ENCODE assay signal across 25 mouse cellular contexts in the genomic region with DNA sequence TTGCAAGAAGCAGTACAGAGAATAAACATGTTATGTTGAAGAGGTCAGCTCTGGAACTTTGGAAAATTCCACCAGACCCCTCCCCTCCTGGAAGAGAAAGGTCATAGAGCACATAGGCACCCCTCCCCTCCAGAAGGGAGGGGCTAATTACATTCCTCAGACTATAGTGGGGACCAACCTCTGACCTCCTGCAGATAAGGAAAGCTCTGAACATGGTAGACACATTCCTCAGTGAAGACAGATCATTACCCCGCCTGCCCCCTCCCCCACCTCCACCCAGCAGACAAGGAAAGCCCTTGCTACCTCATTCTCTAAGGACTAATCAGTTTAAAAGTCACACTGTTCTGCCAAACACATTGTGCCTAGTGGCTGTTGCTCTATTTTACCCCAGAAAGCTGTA.
"Had no signal": no experiment of that assay in that cellular context is flagged by ENCODE, and none has a peak within 500 bp of the region (broad histone marks: within the 10 kb centered on the region; RNA-seq: fewer than 3 reads in every experiment).

No protein-coding gene starts in this region.

- DNase-seq: gastrocnemius, adult 2 months; gastrocnemius, postnatal 14 days; gastrocnemius, postnatal 36 days; heart, adult 11 months; heart, adult 2 months; heart, postnatal 14 days; heart, postnatal 36 days; kidney, adult 11 months; kidney, adult 2 months; kidney, postnatal 10 days; kidney, postnatal 25 days; kidney, postnatal 4 days; layer of hippocampus, adult 9-11 months; layer of hippocampus, postnatal 36 days; left cerebral cortex, postnatal 4 days had no signal

- H3K4me1 ChIP-seq: heart, embryonic 13.5 days; heart, embryonic 15.5 days; hindbrain, embryonic 13.5 days; hindbrain, embryonic 15.5 days; limb, embryonic 13.5 days; limb, embryonic 15.5 days; liver, embryonic 12.5 days had no signal

- H3K4me2 ChIP-seq: heart, embryonic 11.5 days; heart, embryonic 13.5 days; heart, embryonic 15.5 days; hindbrain, embryonic 13.5 days; hindbrain, embryonic 15.5 days; limb, embryonic 13.5 days; limb, embryonic 15.5 days; liver, embryonic 12.5 days had no signal

- H3K36me3 ChIP-seq: heart, embryonic 13.5 days; heart, embryonic 15.5 days; hindbrain, embryonic 13.5 days; hindbrain, embryonic 15.5 days; limb, embryonic 13.5 days; limb, embryonic 15.5 days; liver, embryonic 12.5 days had no signal

- H3K9ac ChIP-seq: heart, embryonic 13.5 days; heart, embryonic 15.5 days; hindbrain, embryonic 13.5 days; hindbrain, embryonic 15.5 days; limb, embryonic 13.5 days; limb, embryonic 15.5 days; liver, embryonic 12.5 days; liver, embryonic 14.5 days had no signal

- H3K27ac ChIP-seq: gastrocnemius, adult 2 months; heart, adult 2 months; heart, embryonic 13.5 days; heart, embryonic 15.5 days; hindbrain, embryonic 13.5 days; hindbrain, embryonic 15.5 days; hindbrain, postnatal 0 days; limb, embryonic 13.5 days; limb, embryonic 15.5 days; liver, embryonic 12.5 days; liver, embryonic 14.5 days had no signal

- H3K9me3 ChIP-seq: heart, embryonic 13.5 days; heart, embryonic 15.5 days; hindbrain, embryonic 13.5 days; hindbrain, embryonic 15.5 days; limb, embryonic 13.5 days; limb, embryonic 15.5 days; liver, embryonic 12.5 days had no signal

- H3K4me3 ChIP-seq: gastrocnemius, adult 2 months; heart, adult 2 months; heart, embryonic 13.5 days; heart, embryonic 15.5 days; hindbrain, embryonic 13.5 days; hindbrain, embryonic 15.5 days; limb, embryonic 13.5 days; limb, embryonic 15.5 days; liver, embryonic 12.5 days had no signal

- ATAC-seq: hindbrain, postnatal 0 days; liver, embryonic 12.5 days had no signal

- H3K27me3 ChIP-seq: heart, embryonic 13.5 days; heart, embryonic 15.5 days; hindbrain, embryonic 13.5 days; hindbrain, embryonic 15.5 days; limb, embryonic 13.5 days; limb, embryonic 15.5 days; liver, embryonic 12.5 days had no signal
